Mouse (Mus musculus) 3T3-L1 (cell line): ENCODE data around the gene Tsr2.

Source experiments
- DNase-seq: peaks from one replicate; pipeline ENCODE4 v3.0.0-alpha.2; 2015; ENCODE audit warnings: low read depth, low spot score

The Tsr2 gene

GRCm38 (mm10) chrX:151096171-151097058, at the start of gene Tsr2:
Tsr2 (minus strand) TSS chrX:151096543.
- DNase-seq, result peak; percentile 85

GRCm38 (mm10) chrX:151132785-151133184, 36.4 kb upstream of the Tsr2 start:
- peak; percentile 8 for DNase-seq

GRCm38 (mm10) chrX:151130493-151130892, 34.1 kb upstream of the Tsr2 start:
- DNase-seq, result peak; percentile 6

GRCm38 (mm10) chrX:151123933-151124332, 27.6 kb upstream of the Tsr2 start:
- DNase-seq, result no peak

GRCm38 (mm10) chrX:151117432-151117831, 21.1 kb upstream of the Tsr2 start:
- DNase-seq, result peak; percentile 53

GRCm38 (mm10) chrX:151116795-151117194, 20.5 kb upstream of the Tsr2 start:
- DNase-seq, result peak; percentile 66

- no peak for DNase-seq
Measured at GRCm38 (mm10) chrX:151107301-151108067, 11.1 kb upstream of the Tsr2 start.

GRCm38 (mm10) chrX:151087418-151087817, 8.9 kb downstream of the Tsr2 start:
- DNase-seq, result no peak

- no peak for DNase-seq
Measured at GRCm38 (mm10) chrX:151085599-151085998, 10.7 kb downstream of the Tsr2 start.

GRCm38 (mm10) chrX:151076941-151077485, 19.3 kb downstream of the Tsr2 start:
- no peak for DNase-seq

GRCm38 (mm10) chrX:151076007-151076406, 20.3 kb downstream of the Tsr2 start:
- no peak for DNase-seq

- DNase-seq, result no peak
Measured at GRCm38 (mm10) chrX:151067876-151068275, 28.5 kb downstream of the Tsr2 start.

GRCm38 (mm10) chrX:151066071-151066666, 30.2 kb downstream of the Tsr2 start:
- DNase-seq, result no peak

GRCm38 (mm10) chrX:151061615-151062299, 34.6 kb downstream of the Tsr2 start:
- no peak for DNase-seq

GRCm38 (mm10) chrX:151059346-151059745, 37.0 kb downstream of the Tsr2 start:
- DNase-seq, result no peak

- no peak for DNase-seq
Measured at GRCm38 (mm10) chrX:151055559-151055958, 40.8 kb downstream of the Tsr2 start.

GRCm38 (mm10) chrX:151054489-151054888, 41.9 kb downstream of the Tsr2 start:
- DNase-seq, result peak; percentile 41

GRCm38 (mm10) chrX:151050337-151050736, 46.0 kb downstream of the Tsr2 start:
- DNase-seq, result peak; percentile 70

- no peak for DNase-seq
Measured at GRCm38 (mm10) chrX:151049661-151050215, 46.6 kb downstream of the Tsr2 start.

GRCm38 (mm10) chrX:151047431-151048058, 48.8 kb downstream of the Tsr2 start:
- DNase-seq, result no peak
